Mouse (Mus musculus) ES-Bruce4 (cell line): ENCODE results near the gene Neurl1a.

Source experiments
- CTCF ChIP-seq: IDR thresholded peaks from one replicate; pipeline ENCODE4 v1.8.1; 2011; ENCODE audit warnings: low read depth, low read length
- EP300 ChIP-seq: IDR thresholded peaks from 2 replicates; pipeline ENCODE4 v1.6.1; 2011; ENCODE audit warnings: low read depth, low read length; ENCODE audit not compliant: insufficient read depth
- POLR2A ChIP-seq: IDR thresholded peaks from one replicate; pipeline ENCODE4 v1.8.1; 2011; ENCODE audit warnings: low read length; ENCODE audit not compliant: insufficient read depth

GRCm38 (mm10) chr19:47198671-47199350, 20.2 kb downstream of the Neurl1a start:
- no peak for TF ChIP-seq CTCF
- no peak for TF ChIP-seq POLR2A
- TF ChIP-seq EP300 = no peak
